Mouse (Mus musculus): Measurements from ENCODE around the gene Ahrr. TPM values are rescaled to one million over a fixed set of nuclear protein-coding genes. Genes with fewer than 3 reads are reported as not detected.
A peak's percentile ranks its signal among the peaks of the same experiment; 100 is the strongest.

Gene Ahrr
- polyA plus RNA-seq, 1 experiment from 2014 or later, result 0.13 TPM

- Histone ChIP-seq H3K4me3 (replicated peaks) (peak overlapping the region; percentile 54), H3K9ac (peak overlapping the region; percentile 64), H3K9me3 (replicated peaks) (no peaks in the 10 kb centered on the region), H3K36me3 (peaks cover 18% of the 10 kb centered on the region), H3K4me1 (replicated peaks) (peaks cover 14% of the 10 kb centered on the region), H3K27ac (no peak overlapping the region), H3K4me2 (peak overlapping the region; percentile 71), H3K27me3 (no peaks in the 10 kb centered on the region)
- DNase-seq (peak; percentile 68), ATAC-seq (ENCODE audit: low read depth) (peak; percentile 92)
- 9% methylated on average over 19 of the region's 19 CpGs for WGBS (ENCODE audit: insufficient replicate concordance)
These were observed 125.6 kb downstream of the Ahrr start for GRCm38 (mm10) chr13:74166348-74167056.

Other genes starting within 250 kb of the Ahrr start
- gene Cep72, start 230.0 kb downstream of the Ahrr start, polyA plus RNA-seq (2015; fragmentation: Nextera tagmentation; extraction: Ambion mirVana), result 7.8 and 8.6 TPM in 2 replicates
- not detected in 2 replicates for gene Slc9a3, start 170.9 kb downstream of the Ahrr start, polyA plus RNA-seq (2015; fragmentation: Nextera tagmentation; extraction: Ambion mirVana)
- gene Exoc3, start 83.6 kb downstream of the Ahrr start, polyA plus RNA-seq (2015; fragmentation: Nextera tagmentation; extraction: Ambion mirVana), result 33.3 and 35.7 TPM in 2 replicates
- gene Pdcd6, start 25.2 kb upstream of the Ahrr start, polyA plus RNA-seq (2015; fragmentation: Nextera tagmentation; extraction: Ambion mirVana), result 86.2 and 89.7 TPM in 2 replicates
- gene Sdha, start 57.9 kb upstream of the Ahrr start, polyA plus RNA-seq (2015; fragmentation: Nextera tagmentation; extraction: Ambion mirVana), result 164 and 183 TPM in 2 replicates
- gene Ccdc127, start 58.0 kb upstream of the Ahrr start, polyA plus RNA-seq (2015; fragmentation: Nextera tagmentation; extraction: Ambion mirVana), result 22.3 and 31.7 TPM in 2 replicates
- not detected in 2 replicates for gene Lrrc14b, start 71.7 kb upstream of the Ahrr start, polyA plus RNA-seq (2015; fragmentation: Nextera tagmentation; extraction: Ambion mirVana)
- gene Zfp72, start 98.5 kb upstream of the Ahrr start, polyA plus RNA-seq (2015; fragmentation: Nextera tagmentation; extraction: Ambion mirVana), result 1.3 and 1.4 TPM in 2 replicates
- 148 and 160 TPM in 2 replicates for gene Ftl1-ps1, start 107.4 kb upstream of the Ahrr start, polyA plus RNA-seq (2015; fragmentation: Nextera tagmentation; extraction: Ambion mirVana)
- 10.8 and 12.3 TPM in 2 replicates for gene Zfp825, start 201.7 kb upstream of the Ahrr start, polyA plus RNA-seq (2015; fragmentation: Nextera tagmentation; extraction: Ambion mirVana)